Mouse (Mus musculus): ENCODE data around the gene Gpx8.

DNA sequence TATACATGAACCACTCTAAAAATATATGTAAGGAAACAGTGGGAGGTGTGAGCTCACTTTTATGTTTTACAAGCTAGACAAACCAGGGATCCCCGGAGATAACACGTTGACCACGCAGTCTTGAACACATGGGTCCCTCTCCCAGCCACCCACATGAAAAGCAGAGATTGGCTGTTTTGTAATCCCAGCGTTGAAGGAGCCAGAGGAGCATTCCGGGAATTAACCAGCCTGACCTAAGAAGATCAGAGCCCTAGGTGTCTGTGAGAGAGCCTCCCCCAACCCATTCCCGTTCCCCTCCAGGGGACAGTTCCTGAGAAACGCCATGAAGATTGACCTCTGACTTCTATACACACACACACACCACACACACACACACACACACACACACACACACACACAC, 14.9 kb downstream of the Gpx8 start:
- TF ChIP-seq CTCF (IDR thresholded peaks at IDR 0.05; ENCODE audit: low read depth, low read length): no peak
- no peak for TF ChIP-seq POLR2A (IDR thresholded peaks at IDR 0.05; ENCODE audit: extremely low read depth, insufficient read depth, low read length)

Measured in liver, adult 2 months (tissue).